Mouse (Mus musculus): Measurements from ENCODE around the gene Lrrn4cl.

DNA sequence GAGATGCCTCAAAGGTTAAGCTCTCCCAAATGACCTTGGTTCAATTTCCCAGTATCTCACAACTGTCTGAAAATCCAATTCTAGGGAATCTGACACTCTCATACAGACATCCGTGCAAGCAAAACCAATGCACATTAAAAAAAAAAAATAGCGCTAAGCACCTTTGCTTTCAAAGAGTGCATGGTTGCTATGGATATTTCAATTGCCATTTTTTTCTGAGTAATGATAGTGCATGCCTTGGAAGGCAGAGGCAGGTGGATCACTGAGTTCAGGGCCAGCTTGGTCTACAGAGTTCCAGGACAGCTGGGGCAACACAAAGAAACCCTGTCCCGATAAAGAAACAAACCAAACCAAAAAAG lies 30.4 kb downstream of the Lrrn4cl start:
- TF ChIP-seq CEBPB (IDR thresholded peaks at IDR 0.05; ENCODE audit: insufficient read depth, poor library complexity, severe bottlenecking) (no peak), MAX (IDR thresholded peaks at IDR 0.05; ENCODE audit: low read depth) (no peak), POLR2A (IDR thresholded peaks at IDR 0.05; ENCODE audit: insufficient read length, low read depth) (no peak)

Measured in myocyte (in vitro differentiated cells).